Mouse (Mus musculus) spleen, postnatal 36 days (tissue): Measurements from ENCODE around the gene Esr1.
"Not testable (repeated sequence)": the region's sequence is repeated elsewhere in the genome, so short reads cannot be mapped to it uniquely, and the experiment has no call there.

Experiments used
- DNase-seq, 2 experiments: peaks; one replicate each; pipeline ENCODE4 v3.0.0; 2022; ENCODE audit warnings: low spot score in 2 of 2, mixed read lengths in 1 of 2

Gene Esr1

GRCm38 (mm10) chr10:4611386-4612155, at the start of gene Esr1:
Esr1 (plus strand) TSS chr10:4611593.
- DNase-seq = peak in 1 of 2 experiments; percentile 24

DNA sequence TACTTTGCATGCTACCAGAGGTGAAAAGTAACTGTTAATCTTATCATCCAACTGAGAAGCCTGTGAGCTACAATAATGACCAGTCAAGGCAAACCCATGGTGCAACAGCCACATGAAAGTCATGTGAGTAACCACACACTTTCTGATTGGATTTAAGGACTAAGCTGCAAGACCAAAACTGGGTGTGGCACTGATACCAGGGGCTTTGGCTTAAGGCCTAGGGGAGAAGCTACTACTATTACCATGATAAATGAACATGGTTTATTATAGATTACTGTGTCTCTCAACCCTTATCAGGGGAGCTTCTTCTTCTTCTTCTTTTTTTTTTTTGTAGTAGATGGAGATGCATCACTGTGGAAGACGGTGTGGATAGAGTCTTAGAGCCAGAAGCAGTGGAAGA, 46.2 kb upstream of the Esr1 start:
- DNase-seq = no peak

- no peak for DNase-seq
Observed at GRCm38 (mm10) chr10:4570778-4571177, 40.6 kb upstream of the Esr1 start.

GRCm38 (mm10) chr10:4571304-4571703, 40.1 kb upstream of the Esr1 start:
- no peak for DNase-seq

DNA sequence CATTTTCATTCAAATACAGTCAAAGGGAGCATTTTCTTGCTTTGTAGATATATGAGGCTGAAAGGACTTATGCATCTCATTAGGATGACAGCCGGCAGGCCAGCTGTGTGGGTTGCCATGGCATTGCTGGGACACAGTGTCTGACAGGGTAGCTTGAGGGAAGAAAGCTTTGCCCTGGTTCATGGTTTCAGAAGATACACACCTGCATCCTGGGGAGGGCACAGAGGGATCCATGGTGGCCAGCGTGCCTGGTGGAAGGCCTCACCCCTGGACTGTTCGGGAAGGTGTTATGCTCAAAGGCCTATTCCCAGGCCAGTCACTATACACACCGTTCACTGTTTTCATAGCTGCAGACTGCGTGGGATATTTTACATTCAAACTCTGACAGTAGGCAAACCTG, 29.5 kb upstream of the Esr1 start:
- DNase-seq = no peak

DNA sequence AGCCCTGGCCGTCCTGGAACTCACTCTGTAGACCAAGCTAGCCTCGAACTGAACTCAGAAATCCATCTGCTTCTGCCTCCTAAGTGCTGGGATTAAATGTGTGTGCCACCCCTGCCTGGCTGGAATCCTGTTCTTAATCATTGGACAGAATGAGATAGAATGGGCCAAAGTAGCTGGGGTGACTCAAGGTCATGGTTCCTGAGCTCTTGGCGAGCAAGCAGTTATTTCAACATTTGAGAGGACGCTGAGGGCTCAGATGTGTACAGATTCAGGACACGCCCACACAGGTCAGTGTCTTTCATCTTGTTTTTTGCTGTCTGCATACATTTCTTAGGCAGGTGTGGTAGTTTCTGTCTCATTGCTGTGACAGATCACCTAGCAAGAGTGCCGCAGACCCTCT, 24.7 kb upstream of the Esr1 start:
- DNase-seq = no peak

DNA sequence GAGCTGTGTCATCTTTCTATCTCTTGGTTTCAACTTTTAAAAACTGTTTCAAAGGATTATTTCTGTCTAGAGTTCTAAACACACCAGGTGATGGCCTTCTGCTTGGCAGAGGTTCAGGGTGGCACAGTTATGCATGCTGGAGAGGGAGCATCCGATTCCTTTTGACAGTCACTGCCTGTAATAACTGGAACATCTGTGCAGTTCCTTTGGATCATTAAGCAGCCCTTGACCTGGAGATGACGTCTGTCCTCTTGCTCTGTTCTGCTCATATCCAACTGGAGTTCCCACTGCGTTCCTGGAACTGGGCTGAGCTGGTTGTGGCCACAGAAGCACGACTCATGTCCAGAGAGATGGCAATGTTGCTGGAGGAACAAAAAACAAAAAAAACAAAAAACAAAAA, 21.8 kb upstream of the Esr1 start:
- no peak for DNase-seq

DNA sequence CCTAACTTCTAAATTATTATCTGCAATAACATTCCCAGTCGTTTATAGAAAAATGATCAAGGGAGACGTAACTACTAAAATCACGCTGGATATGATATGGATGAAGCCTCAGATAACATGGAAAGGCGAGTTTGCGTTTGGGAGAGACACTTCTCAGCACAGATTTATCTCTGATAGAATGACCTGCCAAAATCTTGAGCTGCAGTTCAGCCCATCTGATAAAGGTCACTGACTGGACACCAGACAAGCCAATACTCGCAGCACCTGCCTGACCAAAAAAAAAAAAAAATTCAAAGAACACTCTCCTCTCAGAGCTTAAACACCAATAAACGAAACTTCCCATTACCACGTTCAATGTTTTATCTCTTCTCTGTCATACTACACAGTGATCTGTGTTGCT, 20.4 kb upstream of the Esr1 start:
- DNase-seq = no peak

DNA sequence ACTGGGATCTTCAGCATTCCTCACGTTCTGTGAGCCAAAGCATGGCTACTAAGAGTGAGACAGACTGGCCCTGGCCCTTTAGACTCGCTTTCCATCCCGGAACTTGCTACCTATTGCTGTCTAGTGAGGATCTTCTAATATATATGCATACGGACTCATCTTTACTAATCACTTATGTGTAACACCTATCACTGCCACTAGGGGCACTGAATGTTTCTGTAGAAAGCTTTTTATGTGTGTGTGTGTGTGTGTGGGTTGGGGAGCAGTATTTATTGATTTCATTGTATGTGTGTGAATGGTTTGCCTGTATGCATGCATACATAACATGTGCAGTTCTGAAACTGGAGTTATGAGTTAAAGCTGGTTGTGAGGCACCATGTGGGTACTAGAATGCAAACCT, 17.6 kb upstream of the Esr1 start:
- no peak for DNase-seq

DNA sequence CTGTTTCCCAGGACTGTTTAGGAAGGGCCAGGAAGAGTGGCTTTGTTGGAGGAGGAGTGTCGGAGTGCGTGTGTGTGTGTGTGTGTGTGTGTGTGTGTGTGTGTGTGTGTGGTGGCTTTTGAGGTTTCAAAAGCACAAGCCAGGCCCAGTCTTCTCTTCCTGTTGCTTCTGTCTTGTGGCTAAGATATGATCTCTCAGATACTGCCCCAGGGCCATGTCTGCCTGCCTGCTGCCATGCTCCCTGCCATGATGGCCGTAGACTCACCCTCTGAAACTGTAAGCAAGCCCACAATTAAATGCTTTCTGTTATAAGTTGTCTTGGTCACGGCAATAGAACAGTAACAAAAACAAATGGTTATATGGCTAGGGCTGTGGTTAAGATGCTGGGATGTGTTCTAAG, 14.2 kb upstream of the Esr1 start:
- no peak for DNase-seq

- DNase-seq = no peak
Observed at GRCm38 (mm10) chr10:4598244-4598842, 13.1 kb upstream of the Esr1 start.

- no peak for DNase-seq
Observed at GRCm38 (mm10) chr10:4598916-4599315, 12.5 kb upstream of the Esr1 start.

DNA sequence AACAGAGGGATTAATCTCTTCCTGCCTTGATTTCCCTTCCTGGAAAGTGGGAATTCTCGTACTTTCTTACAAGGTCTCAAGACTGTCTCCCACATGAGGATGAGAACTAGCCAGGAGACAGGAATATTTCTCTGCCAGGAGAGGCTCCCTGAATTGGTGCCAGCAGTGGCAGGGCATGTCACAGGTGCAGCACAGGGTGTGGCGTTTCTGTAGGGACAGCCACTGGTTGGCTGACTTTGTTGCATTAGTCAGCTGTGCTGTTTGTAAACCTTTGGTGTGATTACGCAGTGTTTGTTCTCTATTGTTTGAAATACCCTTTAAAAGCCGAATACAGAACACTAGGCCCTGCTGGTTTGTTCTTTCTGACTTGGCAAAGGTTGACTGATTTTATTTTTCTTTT, 11.8 kb upstream of the Esr1 start:
- DNase-seq = no peak

GRCm38 (mm10) chr10:4600796-4601474, 10.5 kb upstream of the Esr1 start:
- no peak for DNase-seq

DNA sequence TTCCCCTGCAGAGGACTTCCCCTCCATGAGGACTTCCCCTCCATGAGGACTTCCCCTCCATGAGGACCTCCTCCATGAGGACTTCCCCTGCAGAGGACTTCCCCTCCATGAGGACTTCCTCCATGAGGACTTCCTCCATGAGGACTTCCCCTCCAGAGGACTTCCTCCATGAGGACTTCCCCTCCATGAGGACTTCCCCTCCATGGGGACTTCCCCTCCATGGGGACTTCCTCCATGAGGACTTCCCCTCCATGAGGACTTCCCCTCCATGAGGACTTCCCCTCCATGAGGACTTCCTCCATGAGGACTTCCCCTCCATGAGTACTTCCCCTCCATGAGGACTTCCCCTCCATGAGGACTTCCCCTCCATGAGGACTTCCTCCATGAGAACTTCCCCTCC, 9.8 kb upstream of the Esr1 start:
- not testable (repeated sequence) for DNase-seq

DNA sequence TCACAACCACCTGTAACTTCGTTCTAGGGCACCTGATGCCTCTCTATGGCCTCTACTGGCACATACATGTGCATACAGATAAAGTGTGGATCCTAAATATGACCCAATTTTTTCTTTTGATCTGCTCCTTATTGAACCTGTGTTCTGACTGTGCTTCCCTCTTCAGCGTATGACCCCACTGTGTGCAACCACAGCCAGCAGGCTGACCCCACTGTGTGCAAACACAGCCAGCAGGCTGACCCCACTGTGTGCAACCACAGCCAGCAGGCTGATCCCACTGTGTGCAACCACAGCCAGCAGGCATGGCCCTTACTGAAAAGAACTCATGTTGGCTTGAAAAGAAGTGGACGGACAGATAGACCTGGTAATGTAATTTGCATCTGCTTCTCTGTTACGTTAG, 8.9 kb upstream of the Esr1 start:
- no peak for DNase-seq

GRCm38 (mm10) chr10:4604527-4605209, 6.7 kb upstream of the Esr1 start:
- no peak for DNase-seq

GRCm38 (mm10) chr10:4610234-4610633, 1.2 kb upstream of the Esr1 start:
- DNase-seq = no peak

DNA sequence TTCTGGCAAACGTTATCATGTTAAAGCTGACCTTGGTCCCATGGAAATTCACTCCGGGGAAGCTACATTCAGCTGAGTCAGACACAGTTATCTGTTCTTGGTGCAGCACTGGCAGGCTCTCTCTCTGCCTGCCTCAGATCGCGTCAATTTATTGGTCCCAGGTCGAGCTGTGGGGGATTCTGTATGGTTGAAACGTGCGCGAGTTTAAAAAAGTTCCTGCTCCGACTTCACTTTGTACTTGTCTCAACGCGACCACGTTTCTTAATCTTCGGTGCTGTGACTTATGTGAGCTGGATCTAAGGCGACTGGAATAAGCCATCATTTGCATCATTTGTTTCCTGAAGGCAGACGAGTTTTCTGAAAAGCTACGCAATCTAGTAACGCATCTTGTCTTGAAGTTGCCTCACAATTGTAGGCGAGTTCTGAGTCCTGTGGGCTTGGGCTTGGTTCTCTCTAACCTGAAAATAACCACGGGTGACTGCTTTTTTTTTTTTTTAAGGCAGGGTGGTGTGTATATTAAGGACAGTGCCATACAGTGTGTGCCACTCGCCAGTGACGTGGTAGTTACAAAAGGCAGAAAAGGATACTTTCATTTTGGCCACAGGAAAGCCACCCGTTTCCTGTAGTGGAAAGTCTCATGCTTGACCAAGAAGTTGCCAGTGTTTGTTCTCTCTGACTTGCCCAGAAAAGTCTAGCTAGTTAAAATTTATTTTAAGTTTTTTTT, 1.1 kb downstream of the Esr1 start:
- peak; percentile 57 to 59 for DNase-seq

DNA sequence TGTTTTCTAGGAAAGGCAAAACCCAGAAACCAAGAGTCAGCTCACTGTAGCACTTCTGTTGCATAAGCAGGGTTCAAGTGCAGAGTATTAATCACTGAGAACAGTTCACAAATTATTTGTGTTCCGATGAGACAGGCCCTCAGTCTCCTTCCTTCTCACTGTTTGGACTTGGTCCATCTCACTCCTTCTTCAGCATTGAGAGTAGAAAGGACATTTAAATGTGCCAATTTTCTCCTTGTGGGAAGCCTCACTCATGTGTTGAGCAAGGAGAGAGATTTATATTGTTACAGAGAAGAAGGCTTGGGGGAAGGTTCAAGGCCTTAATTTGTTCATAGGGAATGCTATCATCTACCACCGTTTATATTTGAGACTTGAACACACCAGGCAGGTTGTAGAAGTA, 6.6 kb downstream of the Esr1 start:
- no peak for DNase-seq

- no peak for DNase-seq
Observed at GRCm38 (mm10) chr10:4618686-4619085, 7.3 kb downstream of the Esr1 start.

DNA sequence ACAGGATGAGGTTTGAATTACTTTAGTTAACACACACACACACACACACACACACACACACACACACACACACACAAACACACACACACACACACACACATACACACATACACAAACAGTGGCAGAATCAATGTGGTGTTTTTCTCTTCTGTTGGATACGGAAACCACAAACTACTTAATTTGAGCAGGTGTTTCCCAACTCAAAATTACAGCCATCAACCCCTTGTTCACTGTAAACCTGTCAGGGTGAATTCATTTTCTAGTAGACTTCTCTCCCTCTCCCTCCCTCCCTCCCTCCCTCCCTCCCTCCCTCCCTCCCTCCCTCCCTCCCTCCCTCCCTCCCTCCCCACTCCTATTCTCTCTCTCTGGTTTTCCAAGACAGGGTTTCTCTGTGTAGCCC, 8.0 kb downstream of the Esr1 start:
- not testable (repeated sequence) for DNase-seq
